ENCODE assay signal across 11 mouse cellular contexts in genomic region chr10:121701296-121702248, GRCm38 (mm10). TPM values are rescaled to one million over a fixed set of nuclear protein-coding genes. Genes with fewer than 3 reads are reported as not detected.
A peak's percentile ranks its signal among the peaks of the same experiment; 100 is the strongest.
DNase-seq lines count a peak whose midpoint lies in the region; ATAC-seq and TF ChIP-seq lines count a peak whose summit lies in the region.
"Had no signal": no experiment of that assay in that cellular context is flagged by ENCODE, and none has a peak within 500 bp of the region (broad histone marks: within the 10 kb centered on the region; RNA-seq: fewer than 3 reads in every experiment).

No protein-coding gene starts in this region.

- TF ChIP-seq CTCF in kidney, postnatal 0 days (IDR thresholded peaks at IDR 0.05; ENCODE audit: low read depth): peak; percentile 91

- peak; percentile 66 for ATAC-seq in activated CD4-positive, CD25-positive, alpha-beta regulatory T cell, adult 4 months
- ATAC-seq in embryonic facial prominence, embryonic 14.5 days (ENCODE audit: low read depth): no peak
- no peak for ATAC-seq in kidney, postnatal 0 days (replicated peaks; ENCODE audit: low FRiP score, low read depth)
- no peak for ATAC-seq in erythroblast, adult 5-6 weeks (replicated peaks; ENCODE audit: low FRiP score, poor library complexity, severe bottlenecking)

- no peak overlapping the region for H3K4me3 ChIP-seq in embryonic facial prominence, embryonic 14.5 days (ENCODE audit: low read depth, low read length)
- no peak overlapping the region for H3K4me3 ChIP-seq in kidney, postnatal 0 days (replicated peaks; ENCODE audit: low read depth, low read length)
- peak overlapping the region; percentile 2; the same call in 1 of the 2 replicates for H3K4me3 ChIP-seq in macrophage (ENCODE audit: inconsistent target)
- H3K4me3 ChIP-seq: embryonic facial prominence, embryonic 13.5 days; limb, embryonic 13.5 days; stomach, embryonic 15.5 days had no signal

- H3K4me1 ChIP-seq in embryonic facial prominence, embryonic 14.5 days (ENCODE audit: control insufficient read depth, insufficient read depth, low read length): no peaks in the 10 kb centered on the region
- H3K4me1 ChIP-seq in kidney, postnatal 0 days (replicated peaks; ENCODE audit: insufficient read depth, low read length): no peaks in the 10 kb centered on the region
- H3K4me1 ChIP-seq: embryonic facial prominence, embryonic 13.5 days; limb, embryonic 13.5 days; stomach, embryonic 15.5 days had no signal

- DNase-seq in kidney, adult 18-20 months: peak; percentile 32
- no peak for DNase-seq in kidney, adult 11 months
- DNase-seq in CD4-positive helper T cell, adult 2 months (ENCODE audit: low read depth, low spot score): peak; percentile 35
- peak; percentile 73 for DNase-seq in embryonic facial prominence, embryonic 14.5 days (ENCODE audit: low spot score)
- DNase-seq in kidney, postnatal 0 days (ENCODE audit: low spot score): peak; percentile 86

- H3K9me3 ChIP-seq in embryonic facial prominence, embryonic 14.5 days (ENCODE audit: control insufficient read depth, low read length): no peaks in the 10 kb centered on the region
- no peaks in the 10 kb centered on the region for H3K9me3 ChIP-seq in kidney, postnatal 0 days (replicated peaks; ENCODE audit: low read length)
- H3K9me3 ChIP-seq: embryonic facial prominence, embryonic 13.5 days; limb, embryonic 13.5 days; stomach, embryonic 15.5 days had no signal

- WGBS in embryonic facial prominence, embryonic 14.5 days: 53% methylated on average over 11 of the region's 11 CpGs
- 52% methylated on average over 11 of the region's 11 CpGs for WGBS in kidney, postnatal 0 days
- 22% methylated on average over 11 of the region's 11 CpGs for WGBS in macrophage (ENCODE audit: missing documents)

- no peak overlapping the region for H3K9ac ChIP-seq in embryonic facial prominence, embryonic 14.5 days (ENCODE audit: low read depth, low read length)
- no peak overlapping the region for H3K9ac ChIP-seq in kidney, postnatal 0 days (ENCODE audit: low read depth, low read length)
- H3K9ac ChIP-seq: embryonic facial prominence, embryonic 13.5 days; limb, embryonic 13.5 days; stomach, embryonic 15.5 days had no signal

- no peak overlapping the region for H3K27ac ChIP-seq in embryonic facial prominence, embryonic 14.5 days (replicated peaks; ENCODE audit: low read depth, low read length)
- no peak overlapping the region for H3K27ac ChIP-seq in kidney, postnatal 0 days
- H3K27ac ChIP-seq in macrophage: no peak overlapping the region
- H3K27ac ChIP-seq: embryonic facial prominence, embryonic 13.5 days; limb, embryonic 13.5 days; stomach, embryonic 15.5 days had no signal

- no peaks in the 10 kb centered on the region for H3K79me2 ChIP-seq in macrophage (ENCODE audit: inconsistent target)

- no peaks in the 10 kb centered on the region for H3K36me3 ChIP-seq in embryonic facial prominence, embryonic 14.5 days (ENCODE audit: control insufficient read depth, insufficient read depth, low read length)
- H3K36me3 ChIP-seq in kidney, postnatal 0 days (ENCODE audit: insufficient read depth, low read length): no peaks in the 10 kb centered on the region
- H3K36me3 ChIP-seq in macrophage (ENCODE audit: inconsistent target): no peaks in the 10 kb centered on the region
- H3K36me3 ChIP-seq: embryonic facial prominence, embryonic 13.5 days; limb, embryonic 13.5 days; stomach, embryonic 15.5 days had no signal

- no peaks in the 10 kb centered on the region for H3K27me3 ChIP-seq in embryonic facial prominence, embryonic 14.5 days (replicated peaks; ENCODE audit: control insufficient read depth, insufficient read depth, low read length)
- H3K27me3 ChIP-seq in kidney, postnatal 0 days (ENCODE audit: insufficient read depth, low read length): no peaks in the 10 kb centered on the region
- H3K27me3 ChIP-seq: embryonic facial prominence, embryonic 13.5 days; limb, embryonic 13.5 days; stomach, embryonic 15.5 days had no signal

- H3K4me2 ChIP-seq in embryonic facial prominence, embryonic 14.5 days (ENCODE audit: low read depth, low read length): no peak overlapping the region
- H3K4me2 ChIP-seq in kidney, postnatal 0 days (ENCODE audit: low read length): 0 out of 2 replicates have a peak overlapping the region, but pooled peaks have one; percentile 18
- H3K4me2 ChIP-seq: embryonic facial prominence, embryonic 13.5 days; limb, embryonic 13.5 days; stomach, embryonic 15.5 days had no signal

RNA-seq across cellular contexts. Expression of gene BC048403, which starts 38.2 kb away (rescaled TPM):
- 1 to 10 TPM; 3.2 to 4.3 TPM for polyA plus RNA-seq in activated CD4-positive, CD25-positive, alpha-beta regulatory T cell, adult 4 months (2017; shearing (Covaris generic))
- 2.9 and 4.2 TPM in 2 replicates for polyA plus RNA-seq in embryonic facial prominence, embryonic 14.5 days (2014; fragmentation: Nextera tagmentation; extraction: Ambion mirVana)
- 3.2 and 3.5 TPM in 2 replicates for polyA plus RNA-seq in kidney, postnatal 0 days (2015; fragmentation: Nextera tagmentation; extraction: Ambion mirVana)
- 1 to 10 TPM; 1.6 to 8.5 (median 4.8) TPM for total RNA-seq in macrophage (2018; cell fraction: chromatin; rRNA removed)
- total RNA-seq in macrophage (2018; cell fraction: cytosol; rRNA removed): 1 to 10 TPM; 2.1 to 8.6 (median 7.1) TPM
- total RNA-seq in macrophage (2018; cell fraction: nucleus; rRNA removed): 10 to 100 TPM in 4 of 26 experiments, 1 to 10 TPM in 22; 2.4 to 12.0 (median 6.7) TPM
- polyA plus RNA-seq in macrophage (2018): 4.3 to 8.8 TPM (median 8.1 TPM) in 3 replicates
- 2.7 and 3.8 TPM in 2 replicates for total RNA-seq in erythroblast, adult 5-6 weeks (2015; ENCODE audit: low replicate concordance)
- 0.77 and 0.84 TPM in 2 replicates for total RNA-seq in erythroblast, adult 5-6 weeks (2017; ENCODE audit: low replicate concordance)
